Mouse (Mus musculus) B cell, adult 62 days (primary cell): ENCODE data around the gene 2210418O10Rik. TPM values are rescaled to one million over a fixed set of nuclear protein-coding genes. Genes with fewer than 3 reads are reported as not detected.

Experiments
- total RNA-seq: library from RNA; stranded (reverse); gene quantifications from 4 replicates; pipeline ENCODE4 v1.2.4, GENCODE M21; 2023

The 2210418O10Rik gene
- total RNA-seq = 0.18 to 0.64 TPM (median 0.39 TPM) in 4 replicates

DNA sequence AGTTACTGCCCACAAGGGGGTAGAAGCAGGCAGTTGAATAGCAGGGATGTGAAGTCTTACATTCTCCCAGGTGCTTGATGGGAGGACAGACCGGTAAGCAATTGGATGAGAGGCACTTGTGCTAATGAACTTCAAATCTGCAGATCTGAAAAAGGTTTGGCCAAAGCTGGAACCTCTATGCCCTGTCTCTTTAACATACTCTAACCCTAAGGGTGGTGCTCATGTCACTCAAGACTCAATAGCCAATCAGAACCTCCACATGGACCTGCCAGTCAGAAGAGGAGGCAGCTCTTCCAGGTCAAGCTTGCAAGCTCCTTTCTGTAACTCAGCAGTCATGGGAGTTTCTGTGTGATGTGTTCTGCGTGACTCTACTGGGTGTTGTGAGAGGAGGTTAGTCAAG, at the start of gene 2210418O10Rik:
Gene 2210418O10Rik (plus strand): TSS at position 301 of the 400 bp plus-strand sequence.

Other genes starting within 250 kb of the 2210418O10Rik start
- 0.46 to 3.3 TPM (median 0.57 TPM) in 3 of 4 replicates, not detected in the other for gene Gm2004, start 76.7 kb upstream of the 2210418O10Rik start, total RNA-seq
- not detected in 4 replicates for gene Gm11009, start 92.9 kb downstream of the 2210418O10Rik start, total RNA-seq
- 1.8 to 4.7 TPM (median 2.0 TPM) in 3 of 4 replicates, not detected in the other for gene Gm14435, start 197.0 kb downstream of the 2210418O10Rik start, total RNA-seq